ENCODE assay signal across 11 mouse cellular contexts in genomic region chr12:105721452-105722132, GRCm38 (mm10). TPM values are rescaled to one million over a fixed set of nuclear protein-coding genes. Genes with fewer than 3 reads are reported as not detected.
DNase-seq lines count a peak whose midpoint lies in the region; ATAC-seq and TF ChIP-seq lines count a peak whose summit lies in the region.
"Had no signal": no experiment of that assay in that cellular context is flagged by ENCODE, and none has a peak within 500 bp of the region (broad histone marks: within the 10 kb centered on the region; RNA-seq: fewer than 3 reads in every experiment).

No protein-coding gene starts in this region.

- DNase-seq in midbrain, embryonic 11.5 days (ENCODE audit: low spot score, missing footprints): no peak
- DNase-seq in midbrain, embryonic 10.5 days (ENCODE audit: low spot score): no peak
- DNase-seq in frontal cortex, postnatal 10 days (ENCODE audit: low spot score in 2 of 2): no peak
- no peak for DNase-seq in liver, postnatal 0 days
- no peak for DNase-seq in thymus, postnatal 25 days
- DNase-seq: cerebellum, adult 18-20 months; thymus, postnatal 4 days had no signal

- peaks cover 8% of the 10 kb centered on the region; the same call in 1 of the 2 replicates for H3K4me1 ChIP-seq in midbrain, embryonic 11.5 days (ENCODE audit: control insufficient read depth, insufficient read depth, low read length)
- peaks cover 12% of the 10 kb centered on the region for H3K4me1 ChIP-seq in midbrain, embryonic 10.5 days
- H3K4me1 ChIP-seq in hindbrain, embryonic 13.5 days (replicated peaks): peaks cover 15% of the 10 kb centered on the region
- H3K4me1 ChIP-seq in midbrain, embryonic 15.5 days: peaks cover 14% of the 10 kb centered on the region
- H3K4me1 ChIP-seq in liver, postnatal 0 days (ENCODE audit: insufficient read depth): 0 out of 2 replicates have a peak, but pooled peaks cover 3% of the 10 kb centered on the region
- H3K4me1 ChIP-seq: kidney, embryonic 15.5 days had no signal

- peak overlapping the region; percentile 4; the same call in 1 of the 2 replicates for H3K9ac ChIP-seq in midbrain, embryonic 11.5 days (ENCODE audit: low read length)
- H3K9ac ChIP-seq in hindbrain, embryonic 13.5 days: peak overlapping the region; percentile 7; the same call in 1 of the 2 replicates
- no peak overlapping the region for H3K9ac ChIP-seq in midbrain, embryonic 15.5 days
- H3K9ac ChIP-seq in liver, postnatal 0 days (replicated peaks): no peak overlapping the region
- H3K9ac ChIP-seq: kidney, embryonic 15.5 days had no signal

- peak; percentile 24; the same call in 1 of the 2 replicates for ATAC-seq in midbrain, embryonic 11.5 days (ENCODE audit: low FRiP score)
- ATAC-seq in hindbrain, embryonic 13.5 days (ENCODE audit: low FRiP score): peak; percentile 71; the same call in 1 of the 2 replicates
- ATAC-seq in midbrain, embryonic 15.5 days (replicated peaks): peak; percentile 81
- no peak for ATAC-seq in liver, postnatal 0 days
- ATAC-seq: inflammation-experienced regulatory T-cells, adult 6 months had no signal

- no peak overlapping the region for H3K27ac ChIP-seq in midbrain, embryonic 11.5 days (ENCODE audit: low read depth, low read length)
- no peak overlapping the region for H3K27ac ChIP-seq in midbrain, embryonic 10.5 days (replicated peaks)
- H3K27ac ChIP-seq in hindbrain, embryonic 13.5 days: peak overlapping the region; percentile 81
- H3K27ac ChIP-seq in midbrain, embryonic 15.5 days: peak overlapping the region; percentile 75
- no peak overlapping the region for H3K27ac ChIP-seq in liver, postnatal 0 days (ENCODE audit: low read depth)
- H3K27ac ChIP-seq: kidney, embryonic 15.5 days had no signal

- no peaks in the 10 kb centered on the region for H3K27me3 ChIP-seq in midbrain, embryonic 11.5 days (ENCODE audit: control insufficient read depth, insufficient read depth, low read length)
- no peaks in the 10 kb centered on the region for H3K27me3 ChIP-seq in midbrain, embryonic 10.5 days (ENCODE audit: low read depth, poor library complexity, severe bottlenecking)
- no peaks in the 10 kb centered on the region for H3K27me3 ChIP-seq in hindbrain, embryonic 13.5 days
- no peaks in the 10 kb centered on the region for H3K27me3 ChIP-seq in midbrain, embryonic 15.5 days (replicated peaks)
- no peaks in the 10 kb centered on the region for H3K27me3 ChIP-seq in liver, postnatal 0 days (ENCODE audit: insufficient read depth, low read length)
- H3K27me3 ChIP-seq: kidney, embryonic 15.5 days had no signal

- H3K9me3 ChIP-seq in midbrain, embryonic 11.5 days (ENCODE audit: control insufficient read depth, low read length): no peaks in the 10 kb centered on the region
- H3K9me3 ChIP-seq in midbrain, embryonic 10.5 days (replicated peaks): no peaks in the 10 kb centered on the region
- H3K9me3 ChIP-seq in hindbrain, embryonic 13.5 days: no peaks in the 10 kb centered on the region
- no peaks in the 10 kb centered on the region for H3K9me3 ChIP-seq in midbrain, embryonic 15.5 days
- H3K9me3 ChIP-seq in liver, postnatal 0 days (ENCODE audit: low read length): no peaks in the 10 kb centered on the region
- H3K9me3 ChIP-seq: kidney, embryonic 15.5 days had no signal

- 48% methylated on average over 14 of the region's 14 CpGs for WGBS in midbrain, embryonic 11.5 days
- 59% methylated on average over 14 of the region's 14 CpGs for WGBS in midbrain, embryonic 10.5 days
- 29% methylated on average over 14 of the region's 14 CpGs for WGBS in hindbrain, embryonic 13.5 days
- WGBS in midbrain, embryonic 15.5 days: 36% methylated on average over 14 of the region's 14 CpGs
- 61% methylated on average over 14 of the region's 14 CpGs for WGBS in liver, postnatal 0 days (ENCODE audit: insufficient replicate concordance)

- H3K4me2 ChIP-seq in midbrain, embryonic 11.5 days: no peak overlapping the region
- H3K4me2 ChIP-seq in hindbrain, embryonic 13.5 days: peak overlapping the region; percentile 8
- H3K4me2 ChIP-seq in midbrain, embryonic 15.5 days: peak overlapping the region; percentile 23; the same call in 1 of the 2 replicates
- no peak overlapping the region for H3K4me2 ChIP-seq in liver, postnatal 0 days (ENCODE audit: low read depth, low read length)
- H3K4me2 ChIP-seq: kidney, embryonic 15.5 days had no signal

- H3K36me3 ChIP-seq in midbrain, embryonic 11.5 days (ENCODE audit: control insufficient read depth, insufficient read depth, low read length): no peaks in the 10 kb centered on the region
- no peaks in the 10 kb centered on the region for H3K36me3 ChIP-seq in midbrain, embryonic 10.5 days
- H3K36me3 ChIP-seq in hindbrain, embryonic 13.5 days: no peaks in the 10 kb centered on the region
- no peaks in the 10 kb centered on the region for H3K36me3 ChIP-seq in midbrain, embryonic 15.5 days (replicated peaks)
- no peaks in the 10 kb centered on the region for H3K36me3 ChIP-seq in liver, postnatal 0 days (replicated peaks; ENCODE audit: insufficient read depth, low read length)
- H3K36me3 ChIP-seq: kidney, embryonic 15.5 days had no signal

- H3K4me3 ChIP-seq in midbrain, embryonic 11.5 days (ENCODE audit: low read depth, low read length): no peak overlapping the region
- H3K4me3 ChIP-seq in midbrain, embryonic 10.5 days: no peak overlapping the region
- H3K4me3 ChIP-seq in hindbrain, embryonic 13.5 days: no peak overlapping the region
- no peak overlapping the region for H3K4me3 ChIP-seq in midbrain, embryonic 15.5 days
- H3K4me3 ChIP-seq in liver, postnatal 0 days (ENCODE audit: low read depth, low read length): no peak overlapping the region
- H3K4me3 ChIP-seq: kidney, embryonic 15.5 days had no signal

- TF ChIP-seq EP300 in liver, postnatal 0 days (IDR thresholded peaks at IDR 0.05; ENCODE audit: low read depth): no peak

- TF ChIP-seq CTCF in liver, postnatal 0 days (IDR thresholded peaks at IDR 0.05; ENCODE audit: low read depth): no peak

RNA-seq across cellular contexts. Expression of gene Ak7, which starts 15.8 kb away (rescaled TPM):
- polyA plus RNA-seq in midbrain, embryonic 11.5 days (2014; fragmentation: Nextera tagmentation; extraction: Ambion mirVana): 0.16 TPM in 1 of 2 replicates, not detected in the other
- polyA plus RNA-seq in midbrain, embryonic 10.5 days (2016; fragmentation: Nextera tagmentation; extraction: Ambion mirVana): 0.11 and 0.16 TPM in 2 replicates
- 2.2 and 2.8 TPM in 2 replicates for polyA plus RNA-seq in hindbrain, embryonic 13.5 days (2015; fragmentation: Nextera tagmentation; extraction: Ambion mirVana)
- polyA plus RNA-seq in midbrain, embryonic 15.5 days (2015; fragmentation: Nextera tagmentation; extraction: Ambion mirVana): 1.8 and 2.2 TPM in 2 replicates
- polyA plus RNA-seq in liver, postnatal 0 days (2015; fragmentation: Nextera tagmentation; extraction: Ambion mirVana): 0.18 and 0.21 TPM in 2 replicates

RNA-seq across cellular contexts. Expression of gene Atg2b, which starts 36.6 kb away (rescaled TPM):
- 11.6 and 11.8 TPM in 2 replicates for polyA plus RNA-seq in midbrain, embryonic 11.5 days (2014; fragmentation: Nextera tagmentation; extraction: Ambion mirVana)
- 8.8 and 11.5 TPM in 2 replicates for polyA plus RNA-seq in midbrain, embryonic 10.5 days (2016; fragmentation: Nextera tagmentation; extraction: Ambion mirVana)
- polyA plus RNA-seq in hindbrain, embryonic 13.5 days (2015; fragmentation: Nextera tagmentation; extraction: Ambion mirVana): 12.8 and 13.1 TPM in 2 replicates
- 15.8 and 16.3 TPM in 2 replicates for polyA plus RNA-seq in midbrain, embryonic 15.5 days (2015; fragmentation: Nextera tagmentation; extraction: Ambion mirVana)
- 3.9 and 4.0 TPM in 2 replicates for polyA plus RNA-seq in liver, postnatal 0 days (2015; fragmentation: Nextera tagmentation; extraction: Ambion mirVana)

RNA-seq across cellular contexts. Expression of gene Gskip, which starts 37.0 kb away (rescaled TPM):
- polyA plus RNA-seq in midbrain, embryonic 11.5 days (2014; fragmentation: Nextera tagmentation; extraction: Ambion mirVana): 38.6 and 40.5 TPM in 2 replicates
- 38.1 and 42.0 TPM in 2 replicates for polyA plus RNA-seq in midbrain, embryonic 10.5 days (2016; fragmentation: Nextera tagmentation; extraction: Ambion mirVana)
- 34.5 and 36.7 TPM in 2 replicates for polyA plus RNA-seq in hindbrain, embryonic 13.5 days (2015; fragmentation: Nextera tagmentation; extraction: Ambion mirVana)
- polyA plus RNA-seq in midbrain, embryonic 15.5 days (2015; fragmentation: Nextera tagmentation; extraction: Ambion mirVana): 33.5 and 33.9 TPM in 2 replicates
- polyA plus RNA-seq in liver, postnatal 0 days (2015; fragmentation: Nextera tagmentation; extraction: Ambion mirVana): 12.1 and 16.3 TPM in 2 replicates

Comparison
In these comparisons a context has a peak if more than half of its experiments do, and no peak if none do; other contexts are left out.
1. H3K27ac ChIP-seq: peak in hindbrain, embryonic 13.5 days (single experiment) and midbrain, embryonic 15.5 days (single experiment); none in midbrain, embryonic 11.5 days (single experiment), midbrain, embryonic 10.5 days (single experiment) and liver, postnatal 0 days (single experiment).
2. H3K4me2 ChIP-seq: peak in hindbrain, embryonic 13.5 days (single experiment) and midbrain, embryonic 15.5 days (single experiment); none in midbrain, embryonic 11.5 days (single experiment) and liver, postnatal 0 days (single experiment).
3. H3K9ac ChIP-seq: peak in midbrain, embryonic 11.5 days (single experiment) and hindbrain, embryonic 13.5 days (single experiment); none in midbrain, embryonic 15.5 days (single experiment) and liver, postnatal 0 days (single experiment).